17 mouse cellular contexts compared by ENCODE assay signal in genomic region chr1:58727747-58728589, GRCm38 (mm10). TPM values are rescaled to one million over a fixed set of nuclear protein-coding genes. Genes with fewer than 3 reads are reported as not detected.
DNase-seq lines count a peak whose midpoint lies in the region; ATAC-seq and TF ChIP-seq lines count a peak whose summit lies in the region.
"Had no signal": no experiment of that assay in that cellular context is flagged by ENCODE, and none has a peak within 500 bp of the region (broad histone marks: within the 10 kb centered on the region; RNA-seq: fewer than 3 reads in every experiment).

No protein-coding gene starts in this region.

- no peak overlapping the region for H3K9ac ChIP-seq in heart, postnatal 0 days (replicated peaks; ENCODE audit: low read depth, low read length)
- no peak overlapping the region for H3K9ac ChIP-seq in forebrain, embryonic 12.5 days
- H3K9ac ChIP-seq: hindbrain, embryonic 15.5 days; midbrain, embryonic 15.5 days; neural tube, embryonic 12.5 days had no signal

- intact Hi-C loops in heart, postnatal 14 days (cut with DNase I) = no loop called here

- peaks cover 15% of the 10 kb centered on the region for H3K4me1 ChIP-seq in heart, postnatal 0 days (ENCODE audit: control insufficient read depth, insufficient read depth)
- H3K4me1 ChIP-seq in spleen, adult 2 months (ENCODE audit: control insufficient read depth, insufficient read depth, insufficient read length) = peaks cover 10% of the 10 kb centered on the region; the same call in 1 of the 2 replicates
- H3K4me1 ChIP-seq in forebrain, embryonic 12.5 days = peaks cover 11% of the 10 kb centered on the region; the same call in 1 of the 2 replicates
- H3K4me1 ChIP-seq: hindbrain, embryonic 15.5 days; midbrain, embryonic 15.5 days; neural tube, embryonic 12.5 days had no signal

- H3K27me3 ChIP-seq in heart, postnatal 0 days (ENCODE audit: control insufficient read depth, insufficient read depth, low read length) = no peaks in the 10 kb centered on the region
- H3K27me3 ChIP-seq in spleen, adult 2 months (ENCODE audit: control insufficient read depth, insufficient read depth, low read length) = no peaks in the 10 kb centered on the region
- no peaks in the 10 kb centered on the region for H3K27me3 ChIP-seq in forebrain, embryonic 12.5 days
- H3K27me3 ChIP-seq: hindbrain, embryonic 15.5 days; midbrain, embryonic 15.5 days; neural tube, embryonic 12.5 days had no signal

- no peak for TF ChIP-seq POLR2A in spleen, adult 2 months (IDR thresholded peaks at IDR 0.05; ENCODE audit: low read depth, low read length)

- TF ChIP-seq CTCF in heart, postnatal 0 days (IDR thresholded peaks at IDR 0.05; ENCODE audit: low read depth) = no peak
- no peak for TF ChIP-seq CTCF in spleen, adult 2 months (IDR thresholded peaks at IDR 0.05; ENCODE audit: extremely low read depth, insufficient read depth, insufficient read length, insufficient replicate concordance)

- peaks cover 44% of the 10 kb centered on the region for H3K36me3 ChIP-seq in heart, postnatal 0 days (replicated peaks; ENCODE audit: control insufficient read depth, insufficient read depth, low read length)
- peaks cover 24% of the 10 kb centered on the region for H3K36me3 ChIP-seq in spleen, adult 2 months (ENCODE audit: control insufficient read depth, insufficient read depth, low read length)
- peaks cover 30% of the 10 kb centered on the region for H3K36me3 ChIP-seq in forebrain, embryonic 12.5 days (replicated peaks)
- H3K36me3 ChIP-seq: hindbrain, embryonic 15.5 days; midbrain, embryonic 15.5 days had no signal

- peak overlapping the region; percentile 60 for H3K27ac ChIP-seq in heart, postnatal 0 days (ENCODE audit: low read depth)
- H3K27ac ChIP-seq in spleen, adult 2 months (ENCODE audit: insufficient read depth, low read length) = 0 out of 2 replicates have a peak overlapping the region, but pooled peaks have one; percentile 28
- no peak overlapping the region for H3K27ac ChIP-seq in forebrain, embryonic 12.5 days
- H3K27ac ChIP-seq: forebrain, embryonic 10.5 days; hindbrain, embryonic 15.5 days; midbrain, embryonic 15.5 days; neural tube, embryonic 12.5 days had no signal

- TF ChIP-seq EP300 in heart, postnatal 0 days (IDR thresholded peaks at IDR 0.05; ENCODE audit: low read depth) = no peak

- H3K4me3 ChIP-seq in heart, postnatal 0 days (ENCODE audit: low read depth, low read length) = no peak overlapping the region
- no peak overlapping the region for H3K4me3 ChIP-seq in spleen, adult 2 months (ENCODE audit: extremely low read depth, insufficient read depth, insufficient read length)
- H3K4me3 ChIP-seq in forebrain, embryonic 12.5 days (replicated peaks) = no peak overlapping the region
- H3K4me3 ChIP-seq: forebrain, embryonic 10.5 days; hindbrain, embryonic 15.5 days; midbrain, embryonic 15.5 days; neural tube, embryonic 12.5 days had no signal

- no peaks in the 10 kb centered on the region for H3K9me3 ChIP-seq in heart, postnatal 0 days (replicated peaks; ENCODE audit: control insufficient read depth, low read length)
- H3K9me3 ChIP-seq in forebrain, embryonic 12.5 days = no peaks in the 10 kb centered on the region
- H3K9me3 ChIP-seq: forebrain, embryonic 10.5 days; hindbrain, embryonic 15.5 days; midbrain, embryonic 15.5 days; neural tube, embryonic 12.5 days had no signal

- DNase-seq in heart, postnatal 0 days (ENCODE audit: low spot score) = no peak
- no peak for DNase-seq in heart, postnatal 14 days
- DNase-seq in spleen, adult 2 months (ENCODE audit: low read depth in 1 of 2, low spot score in 2 of 2) = no peak
- DNase-seq in spleen, postnatal 14 days (ENCODE audit: low spot score in 2 of 2) = no peak
- peak; percentile 82 for DNase-seq in cerebellum, adult 9-11 months
- no peak for DNase-seq in urinary bladder, postnatal 4 days (ENCODE audit: low spot score in 2 of 2)
- DNase-seq in urinary bladder, adult 18-20 months (ENCODE audit: low spot score in 2 of 2) = no peak
- DNase-seq: retina, postnatal 1 day; thymus, adult 18-20 months had no signal

- ATAC-seq in heart, postnatal 0 days (ENCODE audit: insufficient read depth, low read depth) = no peak
- ATAC-seq in forebrain, embryonic 12.5 days (ENCODE audit: low FRiP score) = no peak
- ATAC-seq: midbrain, embryonic 15.5 days had no signal

- WGBS in heart, postnatal 0 days = 81% methylated on average over 10 of the region's 10 CpGs
- 78% methylated on average over 10 of the region's 10 CpGs for WGBS in spleen, adult 2 months
- 92% methylated on average over 10 of the region's 10 CpGs for WGBS in forebrain, embryonic 12.5 days

- H3K4me2 ChIP-seq in heart, postnatal 0 days (ENCODE audit: low read depth, low read length) = no peak overlapping the region
- H3K4me2 ChIP-seq in forebrain, embryonic 12.5 days = no peak overlapping the region
- H3K4me2 ChIP-seq: hindbrain, embryonic 15.5 days; midbrain, embryonic 15.5 days; neural tube, embryonic 12.5 days had no signal

RNA-seq across cellular contexts. Expression of gene Cflar, which starts 16.7 kb away (rescaled TPM):
- 44.4 and 102 TPM in 2 replicates for total RNA-seq in heart, postnatal 0 days (2014; rRNA removed; ENCODE audit: low replicate concordance)
- 49.8 and 53.6 TPM in 2 replicates for polyA plus RNA-seq in heart, postnatal 0 days (2015; fragmentation: Nextera tagmentation; extraction: Ambion mirVana)
- total RNA-seq in heart, postnatal 14 days (2021) = 10 to 100 TPM; 64.7 to 70.4 TPM
- polyA plus RNA-seq in spleen, adult 2 months (2012; rRNA removed) = 28.2 and 33.2 TPM in 2 replicates
- 23.8 and 24.8 TPM in 2 replicates for polyA plus RNA-seq in forebrain, embryonic 12.5 days (2016; fragmentation: Nextera tagmentation; extraction: Ambion mirVana)

RNA-seq across cellular contexts. Expression of gene Als2cr12, which starts 32.2 kb away (rescaled TPM):
- not detected in 2 replicates for total RNA-seq in heart, postnatal 0 days (2014; rRNA removed; ENCODE audit: low replicate concordance)
- not detected in 2 replicates for polyA plus RNA-seq in heart, postnatal 0 days (2015; fragmentation: Nextera tagmentation; extraction: Ambion mirVana)
- total RNA-seq in heart, postnatal 14 days (2021) = not detected
- 0.15 TPM in 1 of 2 replicates, not detected in the other for polyA plus RNA-seq in spleen, adult 2 months (2012; rRNA removed)
- polyA plus RNA-seq in forebrain, embryonic 12.5 days (2016; fragmentation: Nextera tagmentation; extraction: Ambion mirVana) = not detected in 2 replicates
- total RNA-seq: layer of hippocampus, postnatal 25 days had no signal
- polyA plus RNA-seq: embryonic facial prominence, embryonic 11.5 days; forebrain, embryonic 10.5 days; hindbrain, embryonic 15.5 days; kidney, embryonic 16.5 days; midbrain, embryonic 15.5 days; neural tube, embryonic 12.5 days had no signal
